Mouse (Mus musculus) stomach, postnatal 0 days (tissue): ENCODE measurements around the gene Gm29094.

Source experiments
- CTCF ChIP-seq: IDR thresholded peaks from 2 replicates; pipeline ENCODE4 v1.5.1; 2016; ENCODE audit warnings: antibody characterized with exemption, low read depth, mild to moderate bottlenecking, moderate library complexity
- EP300 ChIP-seq: optimal IDR thresholded peaks from 2 replicates; pipeline ENCODE3; 2016; ENCODE audit warnings: antibody characterized with exemption

- no peak for TF ChIP-seq CTCF
- no peak for TF ChIP-seq EP300
These were observed 54.2 kb downstream of the Gm29094 start for GRCm38 (mm10) chr9:89253400-89253799.
